Mouse (Mus musculus): ENCODE results near the gene Nipbl.

DNA sequence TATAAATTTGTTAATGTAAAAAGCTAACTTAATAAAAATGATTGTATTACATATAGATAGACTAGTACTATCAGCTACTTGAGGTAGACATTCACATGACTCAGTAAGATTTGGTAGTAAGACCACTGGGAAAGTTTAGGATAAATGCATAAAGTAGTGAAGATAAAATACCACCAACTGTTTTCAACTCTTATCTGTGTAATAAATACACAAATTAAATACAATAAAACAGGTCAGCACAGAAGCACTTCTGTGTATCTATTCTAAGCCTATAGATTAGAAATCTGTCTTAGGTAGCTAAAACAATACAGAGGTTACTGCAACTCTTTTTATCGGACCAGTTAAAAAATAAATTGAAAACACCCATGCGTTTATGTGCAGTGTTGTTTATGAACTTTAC is 119.4 kb downstream of the Nipbl start:
- TF ChIP-seq CTCF (IDR thresholded peaks at IDR 0.05; ENCODE audit: borderline replicate concordance, control insufficient read depth, extremely low read depth, insufficient read depth, low read length, poor library complexity): no peak
- TF ChIP-seq POLR2A (IDR thresholded peaks at IDR 0.05; ENCODE audit: control insufficient read depth, extremely low read depth, insufficient read depth, low read length, poor library complexity): no peak
